Mouse (Mus musculus) ovary, postnatal 36 days (tissue): Measurements from ENCODE around the gene Slc9a8.

Experiments used
- DNase-seq: peaks from one replicate; pipeline ENCODE4 v3.0.0; 2022; ENCODE audit warnings: low spot score, mixed read lengths

Gene Slc9a8

GRCm38 (mm10) chr2:167415970-167416563, 5.4 kb upstream of the Slc9a8 start:
- peak; percentile 47 for DNase-seq

GRCm38 (mm10) chr2:167417048-167417447, 4.5 kb upstream of the Slc9a8 start:
- no peak for DNase-seq

GRCm38 (mm10) chr2:167417694-167418093, 3.8 kb upstream of the Slc9a8 start:
- DNase-seq: peak; percentile 64

GRCm38 (mm10) chr2:167419204-167419603, 2.3 kb upstream of the Slc9a8 start:
- DNase-seq: peak; percentile 44

- no peak for DNase-seq
Observed at GRCm38 (mm10) chr2:167420811-167421241, 686 bp upstream of the Slc9a8 start.

- DNase-seq: no peak
Observed at GRCm38 (mm10) chr2:167422150-167422470, 598 bp downstream of the Slc9a8 start.

- DNase-seq: no peak
Observed at GRCm38 (mm10) chr2:167423031-167423611, 1.6 kb downstream of the Slc9a8 start.

GRCm38 (mm10) chr2:167424040-167424439, 2.5 kb downstream of the Slc9a8 start:
- no peak for DNase-seq

GRCm38 (mm10) chr2:167424516-167424915, 3.0 kb downstream of the Slc9a8 start:
- DNase-seq: no peak

- no peak for DNase-seq
Observed at GRCm38 (mm10) chr2:167425407-167425806, 3.9 kb downstream of the Slc9a8 start.

- no peak for DNase-seq
Observed at GRCm38 (mm10) chr2:167429596-167429995, 8.1 kb downstream of the Slc9a8 start.

GRCm38 (mm10) chr2:167430737-167431417, 9.4 kb downstream of the Slc9a8 start:
- no peak for DNase-seq

- DNase-seq: no peak
Observed at GRCm38 (mm10) chr2:167431418-167431776, 9.9 kb downstream of the Slc9a8 start.

GRCm38 (mm10) chr2:167434570-167434969, 13.1 kb downstream of the Slc9a8 start:
- DNase-seq: no peak

- DNase-seq: no peak
Observed at GRCm38 (mm10) chr2:167435631-167436030, 14.1 kb downstream of the Slc9a8 start.

GRCm38 (mm10) chr2:167436371-167436770, 14.9 kb downstream of the Slc9a8 start:
- DNase-seq: no peak

GRCm38 (mm10) chr2:167439422-167439821, 17.9 kb downstream of the Slc9a8 start:
- DNase-seq: no peak

- no peak for DNase-seq
Observed at GRCm38 (mm10) chr2:167443411-167444193, 22.1 kb downstream of the Slc9a8 start.

GRCm38 (mm10) chr2:167445911-167446780, 24.6 kb downstream of the Slc9a8 start:
- peak; percentile 39 for DNase-seq

- no peak for DNase-seq
Observed at GRCm38 (mm10) chr2:167447207-167447606, 25.7 kb downstream of the Slc9a8 start.

GRCm38 (mm10) chr2:167447629-167448028, 26.1 kb downstream of the Slc9a8 start:
- DNase-seq: no peak
